Mouse (Mus musculus) yolk sac, embryonic 10.5 days (tissue): ENCODE measurements around the gene Madcam1.

Experiments used
- DNase-seq: peaks from one replicate; pipeline ENCODE4 v3.0.0-alpha.2; 2017; ENCODE audit warnings: low spot score

Gene Madcam1

GRCm38 (mm10) chr10:79668076-79668475 is 3.7 kb downstream of the Madcam1 start:
- DNase-seq: no peak

GRCm38 (mm10) chr10:79668771-79669575 is 4.6 kb downstream of the Madcam1 start, which contains the start of gene Tpgs1:
Gene Tpgs1, plus strand, starts transcription at chr10:79669369.
- DNase-seq: peak; percentile 95

- peak; percentile 85 for DNase-seq
Observed at GRCm38 (mm10) chr10:79669576-79670057, 5.3 kb downstream of the Madcam1 start.

- no peak for DNase-seq
Observed at GRCm38 (mm10) chr10:79670071-79670888, 5.9 kb downstream of the Madcam1 start.

GRCm38 (mm10) chr10:79671396-79672087 is 7.2 kb downstream of the Madcam1 start:
- DNase-seq: no peak

- DNase-seq: no peak
Observed at GRCm38 (mm10) chr10:79672088-79672455, 7.7 kb downstream of the Madcam1 start.

- DNase-seq: no peak
Observed at GRCm38 (mm10) chr10:79673054-79673453, 8.7 kb downstream of the Madcam1 start.

- no peak for DNase-seq
Observed at GRCm38 (mm10) chr10:79675346-79676035, 11.1 kb downstream of the Madcam1 start.

- DNase-seq: no peak
Observed at GRCm38 (mm10) chr10:79680606-79681495, 16.5 kb downstream of the Madcam1 start.

- DNase-seq: peak; percentile 99
Observed at GRCm38 (mm10) chr10:79681591-79682245, 17.4 kb downstream of the Madcam1 start, which contains the start of gene Cdc34. Gene Cdc34, plus strand, starts transcription at chr10:79682195.

GRCm38 (mm10) chr10:79682551-79682915 is 18.2 kb downstream of the Madcam1 start:
- DNase-seq: no peak

- peak; percentile 82 for DNase-seq
Observed at GRCm38 (mm10) chr10:79682916-79683582, 18.7 kb downstream of the Madcam1 start.

- peak; percentile 57 for DNase-seq
Observed at GRCm38 (mm10) chr10:79683726-79684640, 19.6 kb downstream of the Madcam1 start.

- DNase-seq: no peak
Observed at GRCm38 (mm10) chr10:79684770-79685600, 20.6 kb downstream of the Madcam1 start.

- no peak for DNase-seq
Observed at GRCm38 (mm10) chr10:79686219-79686618, 21.9 kb downstream of the Madcam1 start.

GRCm38 (mm10) chr10:79686691-79687090 is 22.3 kb downstream of the Madcam1 start:
- no peak for DNase-seq

GRCm38 (mm10) chr10:79687513-79687912 is 23.2 kb downstream of the Madcam1 start:
- DNase-seq: no peak
